Mouse (Mus musculus) spleen, adult 2 months (tissue): ENCODE measurements around the gene Fbrsl1.

Source experiments
- CTCF ChIP-seq: fragments of 200-500 bp; IDR thresholded peaks from 2 replicates; pipeline ENCODE4 v1.5.1; 2011; ENCODE audit warnings: mild to moderate bottlenecking, inconsistent platforms; ENCODE audit not compliant: insufficient read depth, insufficient read length, insufficient replicate concordance; ENCODE audit errors: extremely low read depth
- POLR2A ChIP-seq: fragments of 200-500 bp; IDR thresholded peaks from 2 replicates; pipeline ENCODE4 v1.6.1; 2011; ENCODE audit warnings: low read depth, low read length, inconsistent platforms

DNA sequence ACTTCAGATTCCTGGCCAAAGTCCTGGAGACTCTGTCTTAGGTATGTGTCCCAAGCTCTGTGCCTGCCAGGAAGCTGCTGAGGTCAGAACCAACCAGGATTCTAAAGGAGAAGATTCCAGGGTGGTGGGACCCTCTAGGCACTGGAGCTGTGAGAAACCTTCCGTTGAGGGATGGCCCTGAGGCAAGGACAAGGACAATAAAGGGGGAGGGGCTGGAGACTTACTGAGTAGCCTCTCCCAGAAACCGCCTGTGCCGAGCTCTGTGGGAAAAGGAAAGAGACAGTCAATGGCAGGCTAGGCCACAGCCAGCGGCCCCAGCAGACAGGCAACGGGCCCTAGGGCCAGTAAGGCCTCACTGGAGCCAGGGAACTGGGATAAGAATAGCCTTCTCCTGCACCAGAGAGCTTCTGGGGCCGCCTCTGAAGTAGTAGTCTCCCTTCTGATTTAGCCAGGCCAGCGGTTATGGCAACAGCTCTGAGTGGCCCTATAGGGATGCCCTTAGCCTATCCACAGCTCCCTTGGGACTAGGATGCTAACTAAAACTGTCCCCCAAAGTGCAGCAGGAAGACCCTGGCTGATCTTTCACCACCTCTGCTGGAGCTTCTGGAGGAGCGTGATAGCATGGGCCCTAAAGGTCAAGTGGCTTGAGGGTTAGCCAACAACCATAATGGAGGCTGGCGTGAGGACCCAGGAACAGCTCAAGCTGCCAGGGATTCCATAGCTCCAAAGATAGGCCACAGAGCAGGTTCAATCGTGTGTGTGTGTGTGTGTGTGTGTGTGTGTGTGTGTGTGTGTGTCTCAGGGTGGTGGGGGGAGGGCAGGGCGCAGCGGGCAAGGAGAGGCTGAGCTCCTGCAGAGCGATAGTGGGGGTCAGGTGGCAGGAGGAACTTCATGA lies 32.2 kb downstream of the Fbrsl1 start:
- TF ChIP-seq CTCF (no peak), POLR2A (no peak)
